Mouse (Mus musculus) left cerebral cortex, adult 11 months (tissue): ENCODE data around the gene Gm9958.

ENCODE experiments used
- DNase-seq: peaks from one replicate; pipeline ENCODE4 v3.0.0; 2022; ENCODE audit warnings: low spot score

The Gm9958 gene

DNA sequence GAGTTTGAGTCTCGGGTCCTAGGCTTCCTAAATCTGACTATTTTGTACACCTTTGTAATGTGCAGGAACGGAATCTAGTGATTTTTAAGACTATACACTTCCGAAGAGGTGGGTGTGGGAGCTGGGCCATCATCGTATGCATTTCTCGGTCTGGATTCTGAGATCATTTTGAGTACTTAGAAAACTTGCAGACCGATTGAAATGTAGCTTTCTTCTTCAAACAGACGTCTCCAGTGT lies at the start of gene Gm9958:
TSS of gene Gm9958 (plus strand) at position 138 of the 237 bp plus-strand sequence.
- no peak for DNase-seq

GRCm38 (mm10) chr5:90331071-90331470 lies 35.9 kb upstream of the Gm9958 start:
- no peak for DNase-seq

DNA sequence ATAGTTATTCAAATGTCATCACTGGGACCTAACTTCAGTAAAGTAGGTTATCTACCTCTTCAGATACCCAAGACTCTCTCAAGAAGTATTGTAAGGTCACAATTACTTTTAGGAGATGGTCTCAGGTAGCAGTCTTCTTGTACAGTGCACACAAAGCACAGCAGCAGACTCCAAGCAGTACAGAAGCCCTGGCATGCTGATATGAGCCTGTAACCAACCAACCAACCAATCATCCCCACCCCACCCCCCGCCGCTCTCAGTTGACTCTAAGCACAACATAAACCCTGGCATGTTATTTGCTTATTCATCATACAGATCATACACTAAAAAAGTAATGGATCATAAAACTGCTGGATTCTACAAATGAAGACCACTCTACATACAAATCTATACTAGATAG lies 34.5 kb upstream of the Gm9958 start:
- no peak for DNase-seq

DNA sequence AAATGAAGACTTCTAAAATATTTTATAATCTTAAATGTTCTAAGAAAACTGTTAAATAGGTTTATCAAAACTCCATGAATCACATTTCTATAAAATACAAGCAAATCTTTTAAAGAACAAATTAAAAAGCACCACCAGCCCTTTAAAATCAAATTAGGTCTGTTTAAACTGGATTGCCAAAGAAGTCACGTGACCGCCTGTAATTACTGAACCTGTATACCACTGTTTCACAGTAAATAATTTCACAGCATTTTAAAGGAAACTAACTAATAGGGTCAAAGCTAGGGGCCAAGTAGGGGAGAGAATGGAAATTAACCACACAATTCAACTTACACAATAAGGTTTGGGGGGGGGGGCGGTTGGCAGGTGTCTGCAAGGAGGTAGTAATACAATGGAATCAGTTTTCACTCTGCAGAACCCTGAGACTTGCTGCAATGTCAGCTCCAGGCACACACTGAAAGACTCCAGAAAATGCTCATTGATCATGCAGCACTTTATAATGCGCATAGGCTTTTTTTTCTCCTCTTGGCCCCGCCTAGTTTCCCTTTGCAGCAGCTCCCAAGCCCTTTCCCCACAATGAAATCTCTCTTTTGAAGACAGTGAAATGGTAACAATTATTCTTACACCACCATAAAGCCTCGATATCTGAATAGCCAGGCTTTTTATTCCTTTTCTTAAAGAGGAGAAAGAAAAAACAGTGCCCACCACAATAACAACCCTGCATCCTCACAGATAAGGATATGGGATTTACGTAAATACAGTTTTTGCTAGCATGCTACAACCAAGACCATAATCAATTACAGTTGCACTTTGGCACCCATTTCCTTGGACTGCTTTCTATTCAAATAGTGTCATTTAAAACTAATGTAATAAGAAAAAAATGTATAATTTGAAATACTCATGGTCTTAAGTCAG lies 28.6 kb upstream of the Gm9958 start:
- DNase-seq, result no peak

DNA sequence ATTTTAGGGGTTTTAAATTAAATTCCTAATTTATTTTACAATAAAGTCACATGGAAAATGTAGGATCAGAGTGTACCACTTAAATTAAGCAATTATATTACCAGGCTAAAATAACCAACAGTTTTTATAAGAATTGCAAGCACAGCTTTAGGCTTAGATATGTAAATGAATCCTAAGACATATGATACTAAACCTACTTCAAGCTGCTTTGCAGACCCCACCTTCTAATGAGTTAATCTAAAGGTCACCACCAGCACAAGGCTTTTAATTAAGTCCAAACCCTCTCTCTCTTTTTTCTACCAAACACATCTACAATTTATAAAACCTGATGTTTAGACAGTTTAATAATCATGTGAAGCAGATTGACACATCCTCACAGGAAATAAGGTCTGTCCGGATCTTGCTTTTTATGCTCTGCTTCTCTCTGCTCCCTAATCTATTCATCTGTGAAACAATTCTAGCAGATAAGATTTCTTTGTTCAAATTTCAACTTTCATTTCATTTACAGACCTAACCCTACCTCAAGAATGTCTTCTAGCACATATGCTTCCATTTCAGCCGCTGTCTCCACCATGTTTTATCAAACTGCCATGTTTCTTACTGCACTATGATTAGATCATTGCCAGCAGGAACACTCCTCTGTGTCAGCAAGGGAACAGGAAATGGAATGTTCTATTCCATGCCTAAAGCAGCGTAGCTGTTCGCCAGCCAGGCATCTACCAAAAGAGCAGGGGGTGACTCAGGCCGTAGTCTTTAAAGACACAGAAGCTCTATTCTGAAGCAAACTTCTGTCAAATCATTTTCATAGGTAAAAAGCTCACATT lies 27.7 kb upstream of the Gm9958 start:
- peak; percentile 63 for DNase-seq

- DNase-seq, result no peak
These were observed 27.1 kb upstream of the Gm9958 start for GRCm38 (mm10) chr5:90339953-90340343.

GRCm38 (mm10) chr5:90340847-90341246 lies 26.2 kb upstream of the Gm9958 start:
- no peak for DNase-seq

GRCm38 (mm10) chr5:90346877-90347276 lies 20.1 kb upstream of the Gm9958 start:
- DNase-seq, result no peak

DNA sequence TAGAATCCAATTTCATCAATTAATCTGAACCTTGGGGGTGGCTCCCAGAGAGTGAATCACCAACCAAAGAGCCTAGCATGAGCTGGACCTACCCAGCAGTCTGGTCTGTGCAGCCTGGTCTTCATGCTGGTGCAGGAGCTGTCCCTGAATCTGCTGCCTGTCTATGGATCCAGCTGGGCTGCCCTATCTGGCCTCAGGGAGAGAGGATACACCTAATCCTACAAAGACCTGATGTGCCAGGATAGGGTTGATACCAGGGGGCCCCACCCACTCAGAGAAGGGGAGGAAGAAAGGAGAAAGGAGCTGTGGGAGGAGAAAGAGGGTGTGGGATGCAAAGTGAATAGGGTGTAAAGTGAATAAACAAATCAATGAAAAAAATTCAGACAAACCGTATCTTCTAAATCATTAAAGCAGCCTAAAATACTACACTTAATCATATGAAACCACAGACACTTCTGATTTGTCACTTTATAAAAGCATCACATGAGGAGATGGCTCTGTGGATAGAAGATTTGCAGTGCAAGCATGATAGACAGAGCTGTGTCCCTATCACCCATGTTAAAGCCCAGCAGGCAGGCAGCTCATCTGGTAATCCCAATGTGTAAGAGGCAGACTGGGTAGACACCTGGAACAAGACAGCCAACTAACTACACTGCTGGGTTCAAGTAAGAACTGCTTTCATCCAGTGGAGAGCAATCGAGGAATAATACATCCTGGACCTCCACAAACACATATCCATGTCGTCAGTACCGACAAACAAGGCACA lies 13.3 kb upstream of the Gm9958 start:
- DNase-seq, result no peak

DNA sequence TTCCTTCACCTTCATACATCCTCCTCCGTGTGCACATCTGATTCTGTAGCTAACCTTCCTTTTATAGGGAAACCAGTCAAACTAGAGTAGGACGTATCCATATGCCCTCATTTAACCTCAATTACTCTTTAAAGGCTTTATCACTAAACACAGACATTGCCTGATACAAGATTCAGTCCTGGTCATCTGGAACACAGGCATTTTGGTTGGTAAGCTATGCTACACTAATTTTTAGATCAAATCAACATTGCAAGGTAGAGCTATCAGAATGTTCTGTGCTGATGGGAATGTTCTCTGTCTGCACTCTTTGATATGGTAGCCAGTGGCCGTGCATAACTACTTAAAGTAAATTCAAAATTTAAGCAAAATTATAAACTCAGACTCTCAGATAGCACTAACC lies 11.2 kb upstream of the Gm9958 start:
- DNase-seq, result no peak

DNA sequence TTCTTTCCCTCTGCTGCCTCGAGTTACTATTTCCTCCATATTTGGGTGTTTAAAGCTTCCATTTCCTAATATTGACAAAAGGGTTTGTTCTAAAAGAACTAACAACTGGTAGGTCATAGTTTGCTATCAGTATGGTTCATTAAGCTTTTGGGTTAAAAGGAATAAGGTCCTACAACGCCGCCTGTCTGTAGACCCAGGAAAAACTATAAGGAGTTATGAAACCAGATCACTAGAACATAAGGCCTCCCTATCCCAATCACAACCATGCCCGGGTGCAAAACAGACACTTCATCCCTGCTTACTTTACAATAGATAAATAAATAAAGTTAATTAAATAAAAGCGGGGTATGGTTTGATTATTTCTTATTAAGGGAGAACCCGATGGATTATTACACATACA lies 2.5 kb upstream of the Gm9958 start:
- DNase-seq, result peak; percentile 75

- DNase-seq, result peak; percentile 13
These were observed 1.7 kb upstream of the Gm9958 start for GRCm38 (mm10) chr5:90365141-90365951.

GRCm38 (mm10) chr5:90366121-90367066 lies 610 bp upstream of the Gm9958 start, which contains the start of gene Ankrd17:
Gene Ankrd17 (minus strand): TSS chr5:90366577.
- DNase-seq, result peak; percentile 85

DNA sequence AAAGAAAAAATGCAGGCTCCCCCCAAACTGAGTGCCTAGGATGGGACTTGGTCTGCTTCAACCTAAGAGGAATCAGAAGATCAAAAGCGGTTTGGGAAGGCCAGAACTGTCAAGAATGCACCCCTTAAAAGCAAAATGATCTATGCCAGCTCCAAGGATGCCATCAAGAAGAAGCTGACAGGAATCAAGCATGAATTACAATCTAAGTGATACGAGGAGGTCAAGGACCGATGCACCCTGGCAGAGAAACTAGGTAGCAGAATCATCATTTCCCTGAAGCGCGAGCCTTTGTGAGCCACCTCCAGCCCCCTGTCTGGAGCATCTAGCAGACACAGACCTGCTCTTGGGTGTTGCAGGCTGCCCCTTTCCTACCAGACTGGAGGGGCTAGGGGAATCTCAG lies 3.4 kb downstream of the Gm9958 start:
- DNase-seq, result no peak

GRCm38 (mm10) chr5:90373708-90374107 lies 6.7 kb downstream of the Gm9958 start:
- no peak for DNase-seq

- DNase-seq, result no peak
These were observed 14.5 kb downstream of the Gm9958 start for GRCm38 (mm10) chr5:90381458-90381857.

DNA sequence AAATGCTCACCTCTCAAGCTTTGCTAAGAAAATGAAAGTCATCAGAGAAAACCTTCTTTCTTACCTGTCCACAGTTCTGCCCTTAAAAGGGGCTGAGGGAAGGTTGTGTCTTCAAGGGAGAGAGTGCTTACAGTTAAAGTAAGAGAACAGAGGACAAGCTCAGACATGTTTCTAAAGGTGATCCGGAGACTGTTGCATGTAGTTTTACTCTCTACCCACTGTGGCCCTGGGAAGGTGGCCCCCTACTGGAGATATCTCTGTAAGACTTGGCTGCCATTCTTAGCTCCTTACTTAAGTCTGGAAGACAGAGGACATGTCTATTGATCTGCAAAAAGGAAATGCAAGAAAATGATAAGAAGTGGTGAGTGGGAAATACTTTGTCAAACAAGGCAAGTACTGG lies 16.1 kb downstream of the Gm9958 start:
- no peak for DNase-seq

GRCm38 (mm10) chr5:90393764-90394163 lies 26.8 kb downstream of the Gm9958 start:
- DNase-seq, result no peak

DNA sequence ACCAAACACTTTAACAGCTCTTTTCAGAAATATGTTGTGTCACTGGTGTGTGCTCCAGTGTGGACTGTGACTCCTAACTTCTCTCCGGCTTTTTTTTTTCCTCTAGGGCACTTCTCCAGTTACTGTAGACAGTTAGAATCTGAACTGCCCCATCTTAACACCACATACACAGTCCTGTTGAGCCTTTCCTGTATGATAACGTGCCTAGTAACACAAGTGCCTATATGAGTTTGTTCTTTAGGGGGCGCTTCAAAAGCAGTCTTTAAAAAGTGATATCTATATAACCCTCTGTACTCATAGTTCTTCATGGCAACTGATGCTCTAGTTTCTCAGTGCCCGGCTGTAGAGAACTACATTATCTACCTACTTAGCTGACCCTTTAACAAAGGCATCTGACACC lies 27.3 kb downstream of the Gm9958 start:
- no peak for DNase-seq

DNA sequence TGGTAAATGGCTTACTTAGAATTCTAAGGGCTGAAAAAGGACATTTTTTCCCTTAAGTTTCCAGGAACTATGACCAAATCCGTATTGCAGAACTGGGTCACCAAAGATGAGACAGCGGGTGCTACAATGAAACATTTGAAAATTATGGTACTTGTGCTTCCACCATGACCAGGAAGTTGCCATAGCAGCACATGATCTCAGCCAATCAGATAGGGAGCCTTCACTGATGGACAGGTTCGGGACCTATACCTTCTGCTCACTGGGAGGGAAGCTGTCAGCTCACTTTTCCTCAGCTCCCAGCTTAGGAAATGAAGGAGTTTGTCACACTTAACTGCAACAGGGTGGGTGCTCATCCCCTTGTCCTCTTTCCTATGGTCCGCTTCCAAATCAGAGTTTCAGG lies 29.8 kb downstream of the Gm9958 start:
- no peak for DNase-seq

DNA sequence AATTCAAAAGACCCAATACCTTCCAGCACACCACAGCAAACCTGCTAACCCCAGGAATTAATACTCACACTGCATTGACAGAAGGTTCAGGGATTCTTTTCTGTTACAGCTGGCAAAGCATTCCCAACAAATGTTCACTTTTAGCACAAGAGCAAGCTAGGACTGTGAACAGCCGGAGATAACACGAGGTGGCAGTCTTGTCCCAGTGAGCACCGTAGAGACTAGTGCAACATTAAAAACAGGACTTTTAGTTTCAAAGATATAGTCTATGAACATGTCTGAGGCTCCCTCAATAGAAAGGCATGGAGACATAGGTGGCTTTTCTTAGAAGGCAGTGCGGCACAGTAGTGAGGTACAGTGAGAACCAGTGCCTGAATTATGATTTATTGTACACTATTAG lies 38.2 kb downstream of the Gm9958 start:
- peak; percentile 24 for DNase-seq
